Mouse (Mus musculus) heart, adult 8-10 months (tissue): Measurements from ENCODE around the gene Il12a. TPM values are rescaled to one million over a fixed set of nuclear protein-coding genes. Genes with fewer than 3 reads are reported as not detected.

Source experiments
- DNase-seq: peaks from one replicate; pipeline ENCODE4 v3.0.0; 2022; ENCODE audit warnings: low spot score
- total RNA-seq, 4 experiments: library from RNA; stranded (reverse); gene quantifications; 2 replicates each; pipeline ENCODE4 v1.2.4; 2022

Il12a gene
- total RNA-seq, 4 experiments from 2014 or later = 0.22 to 0.78 (median 0.22) TPM; not detected in 1

DNA sequence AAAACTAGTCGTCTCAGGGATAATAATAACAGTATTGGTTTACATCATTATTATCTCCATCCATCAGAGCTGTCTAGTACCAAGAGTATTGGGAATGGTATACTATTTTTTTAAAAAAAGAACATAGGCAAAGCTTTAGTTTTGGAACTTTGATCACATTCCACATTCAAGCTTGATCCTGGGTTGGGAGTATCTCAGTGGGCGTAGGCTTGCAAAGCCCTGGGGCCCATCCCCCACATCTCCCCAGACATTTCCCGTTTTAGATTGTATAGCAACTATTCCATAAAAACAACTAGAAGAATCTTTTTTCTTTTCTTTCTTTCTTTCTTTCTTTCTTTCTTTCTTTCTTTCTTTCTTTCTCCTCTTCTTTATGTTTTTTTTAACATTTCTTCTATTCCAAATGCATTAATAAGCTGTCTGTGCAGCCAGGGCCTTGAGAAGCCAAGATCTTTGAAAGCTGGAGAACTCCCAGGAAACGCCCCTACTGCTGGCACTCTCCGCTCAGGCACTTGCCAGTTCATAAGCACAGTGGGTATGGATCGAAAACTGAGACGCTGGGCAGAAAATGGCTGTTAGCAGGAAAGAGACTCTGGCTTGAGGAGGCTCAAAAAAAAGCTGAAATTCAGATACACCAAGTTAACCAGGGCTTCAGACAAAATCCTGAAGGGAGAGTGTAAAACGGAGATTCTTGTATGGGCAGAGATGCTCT is 3.4 kb upstream of the Il12a start:
- no peak for DNase-seq

- DNase-seq = no peak
Measured at GRCm38 (mm10) chr3:68689346-68689745, 1.1 kb upstream of the Il12a start.

DNA sequence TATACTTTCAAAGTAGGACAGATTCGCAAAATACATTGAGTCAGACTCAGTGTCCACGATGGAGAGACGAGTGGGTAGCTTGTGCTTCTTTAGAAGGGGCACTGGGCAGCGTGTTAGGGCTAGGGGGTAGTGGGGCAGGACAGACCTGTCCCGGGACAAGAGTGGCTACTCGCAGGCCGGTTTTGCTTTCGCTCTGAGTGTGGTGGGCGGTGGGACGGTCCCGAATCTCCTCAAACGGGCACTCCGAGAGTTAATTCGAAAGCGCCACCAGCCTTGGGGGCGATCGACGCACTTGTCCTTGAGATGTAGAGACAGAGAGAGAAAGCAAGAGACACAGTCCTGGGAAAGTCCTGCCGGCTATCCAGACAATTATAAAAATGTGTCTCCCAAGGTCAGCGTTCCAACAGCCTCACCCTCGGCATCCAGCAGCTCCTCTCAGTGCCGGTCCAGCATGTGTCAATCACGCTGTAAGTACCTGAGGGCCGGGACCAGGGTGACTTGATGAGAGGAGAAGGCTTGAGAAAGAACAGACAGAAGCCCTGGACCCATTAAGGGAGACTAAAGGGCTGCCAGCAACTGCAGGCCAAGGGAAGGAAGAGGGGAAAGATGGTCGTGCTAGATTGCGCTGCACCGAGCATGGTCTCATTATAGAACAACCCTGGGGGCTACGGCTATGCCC is 795 bp downstream of the Il12a start:
- no peak for DNase-seq

DNA sequence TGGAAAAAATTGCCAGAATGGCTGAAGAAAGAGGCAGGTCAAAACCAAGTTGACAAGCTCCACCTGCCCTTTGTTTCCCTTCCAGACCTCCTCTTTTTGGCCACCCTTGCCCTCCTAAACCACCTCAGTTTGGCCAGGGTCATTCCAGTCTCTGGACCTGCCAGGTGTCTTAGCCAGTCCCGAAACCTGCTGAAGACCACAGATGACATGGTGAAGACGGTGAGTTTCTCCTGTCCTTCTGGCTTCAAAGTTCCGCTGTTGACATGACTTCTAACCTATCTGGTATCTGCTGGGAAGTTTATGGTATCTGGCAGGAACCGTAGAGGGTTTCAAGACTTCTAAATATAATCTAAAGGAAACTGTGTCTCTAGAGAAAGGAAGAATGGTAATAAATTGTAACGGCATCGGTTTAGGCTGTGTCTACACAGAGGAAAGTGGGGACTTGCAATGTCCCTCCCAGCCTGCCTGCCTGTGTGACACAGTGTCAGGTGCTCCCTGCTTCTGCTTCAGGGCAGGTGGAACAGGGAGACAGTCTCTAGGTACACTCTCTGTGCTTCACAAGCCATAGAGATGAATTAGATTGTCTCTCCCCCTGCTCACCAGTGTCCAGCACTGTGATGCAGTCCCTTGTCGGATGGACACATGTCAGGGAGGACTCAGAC is 1.6 kb downstream of the Il12a start:
- DNase-seq = no peak

GRCm38 (mm10) chr3:68692600-68693225 is 2.3 kb downstream of the Il12a start:
- DNase-seq = peak; percentile 30

DNA sequence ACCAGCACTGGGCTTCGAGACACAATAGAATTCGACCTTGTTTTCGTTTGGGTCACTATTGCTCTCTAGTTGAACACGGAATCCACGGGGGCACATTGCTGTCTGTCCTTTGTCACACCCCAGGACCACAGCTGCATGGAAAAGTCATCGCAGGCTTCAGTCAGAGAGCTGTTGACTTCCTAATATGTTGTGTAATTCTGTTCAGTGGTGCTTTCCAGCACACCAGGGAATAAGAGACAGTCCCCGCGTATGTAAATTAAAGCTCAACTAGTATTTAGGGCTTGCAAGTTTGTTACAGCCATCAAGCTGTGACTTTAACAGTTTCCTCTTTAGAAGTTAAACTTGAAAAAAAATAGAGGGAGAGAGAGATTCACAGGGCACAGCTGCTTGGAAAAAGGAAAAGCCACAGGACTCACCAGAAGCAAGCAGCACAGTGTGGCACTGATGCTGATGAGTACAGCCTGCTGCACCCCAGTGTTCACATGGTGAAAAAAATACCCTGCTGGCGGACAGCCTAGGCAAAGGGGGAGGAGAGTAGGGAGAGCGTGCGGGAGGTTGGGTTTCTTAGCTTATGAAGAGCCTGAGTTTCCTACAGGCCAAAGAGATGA is 3.1 kb downstream of the Il12a start:
- peak; percentile 73 for DNase-seq

DNA sequence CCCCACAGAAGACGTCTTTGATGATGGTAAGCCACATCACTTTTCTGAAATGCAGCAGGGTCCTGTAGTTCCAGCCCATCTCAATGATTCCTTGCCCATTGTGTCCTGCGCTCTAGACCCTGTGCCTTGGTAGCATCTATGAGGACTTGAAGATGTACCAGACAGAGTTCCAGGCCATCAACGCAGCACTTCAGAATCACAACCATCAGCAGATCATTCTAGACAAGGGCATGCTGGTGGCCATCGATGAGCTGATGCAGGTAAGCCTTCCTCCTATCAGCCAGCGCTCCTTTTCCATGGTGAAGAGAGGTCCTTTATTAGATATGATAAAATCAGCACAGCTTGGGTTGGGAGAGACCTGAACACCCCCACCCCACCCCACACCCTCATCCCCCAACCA is 4.9 kb downstream of the Il12a start:
- no peak for DNase-seq

DNA sequence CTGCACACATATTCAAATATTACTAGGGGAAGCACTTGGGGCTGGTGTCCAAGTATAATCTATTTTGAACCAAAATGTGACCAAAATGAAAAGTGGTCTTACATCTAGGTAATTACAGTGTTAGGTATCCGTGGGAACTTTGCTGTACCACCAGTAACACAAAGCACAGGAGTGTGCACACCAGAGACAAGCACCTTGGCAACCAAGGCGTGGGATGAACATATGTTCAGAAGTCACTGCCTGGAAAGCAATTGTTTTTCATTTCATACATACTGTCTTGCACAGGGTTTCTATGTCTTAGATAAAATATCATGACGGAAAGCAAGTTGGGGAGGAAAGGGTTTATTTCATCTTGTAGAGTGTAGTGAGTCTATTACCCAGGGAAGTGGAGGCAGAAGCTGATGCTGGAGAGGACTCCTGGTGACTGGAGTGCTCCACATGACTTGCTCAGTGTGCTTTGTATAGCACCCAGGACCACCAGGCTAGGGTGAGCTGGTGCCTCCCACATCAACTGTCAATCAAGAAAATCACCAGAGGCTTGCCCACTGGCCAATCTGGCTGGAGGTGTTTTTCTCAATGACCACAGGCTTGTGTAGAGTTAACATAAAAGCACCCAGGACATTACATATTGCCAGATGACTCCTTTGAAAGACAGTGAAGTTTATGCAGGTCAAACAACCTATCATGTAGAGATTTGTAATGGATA is 6.2 kb downstream of the Il12a start:
- no peak for DNase-seq

DNA sequence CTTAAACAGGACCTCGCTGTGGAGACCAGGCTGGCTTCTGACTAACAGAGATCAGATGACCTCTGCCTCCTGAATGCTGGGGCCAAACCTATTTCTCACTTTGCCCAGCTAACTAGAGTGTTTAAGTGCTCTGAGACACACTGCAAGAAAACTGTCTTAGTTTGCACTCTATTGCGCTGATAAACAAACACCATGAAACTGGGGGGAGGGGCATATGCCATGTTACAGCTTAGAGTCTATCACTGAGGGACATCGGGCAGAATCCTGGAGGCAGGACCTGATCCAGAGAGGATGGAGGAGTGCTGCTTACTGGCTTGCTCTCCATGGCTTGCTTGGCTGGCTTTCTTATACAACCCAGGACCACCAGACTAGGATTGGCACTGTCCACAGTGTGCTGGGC is 8.2 kb downstream of the Il12a start:
- no peak for DNase-seq

GRCm38 (mm10) chr3:68700091-68700490 is 9.6 kb downstream of the Il12a start:
- DNase-seq = no peak

GRCm38 (mm10) chr3:68706307-68706706 is 15.9 kb downstream of the Il12a start:
- no peak for DNase-seq

GRCm38 (mm10) chr3:68708230-68708629 is 17.8 kb downstream of the Il12a start:
- DNase-seq = peak; percentile 43

GRCm38 (mm10) chr3:68709198-68709797 is 18.9 kb downstream of the Il12a start:
- DNase-seq = peak; percentile 64

- no peak for DNase-seq
Measured at GRCm38 (mm10) chr3:68710436-68710835, 20.0 kb downstream of the Il12a start.

GRCm38 (mm10) chr3:68711510-68711909 is 21.1 kb downstream of the Il12a start:
- no peak for DNase-seq

DNA sequence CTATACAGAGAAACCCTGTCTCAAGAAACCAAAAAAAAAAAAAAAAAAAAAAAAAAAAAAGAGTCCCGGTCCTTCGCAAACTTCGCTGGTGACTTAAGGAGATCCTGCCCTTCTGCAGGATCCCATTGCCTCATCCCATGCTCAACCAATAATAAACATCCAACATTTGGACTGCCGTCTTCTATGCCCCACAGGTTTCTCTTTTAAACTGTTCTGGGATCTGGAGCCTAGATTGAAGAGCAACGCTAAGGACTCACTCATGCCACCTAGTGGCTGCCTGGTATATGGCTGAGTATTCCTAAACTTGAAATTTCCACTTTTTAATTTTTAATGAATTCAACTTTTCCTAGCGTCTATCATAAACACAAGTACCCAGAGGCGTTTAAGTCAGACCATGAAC is 23.1 kb downstream of the Il12a start:
- peak; percentile 49 for DNase-seq

- peak; percentile 49 for DNase-seq
Measured at GRCm38 (mm10) chr3:68717346-68717745, 26.9 kb downstream of the Il12a start.

- DNase-seq = no peak
Measured at GRCm38 (mm10) chr3:68719229-68719819, 28.9 kb downstream of the Il12a start.

DNA sequence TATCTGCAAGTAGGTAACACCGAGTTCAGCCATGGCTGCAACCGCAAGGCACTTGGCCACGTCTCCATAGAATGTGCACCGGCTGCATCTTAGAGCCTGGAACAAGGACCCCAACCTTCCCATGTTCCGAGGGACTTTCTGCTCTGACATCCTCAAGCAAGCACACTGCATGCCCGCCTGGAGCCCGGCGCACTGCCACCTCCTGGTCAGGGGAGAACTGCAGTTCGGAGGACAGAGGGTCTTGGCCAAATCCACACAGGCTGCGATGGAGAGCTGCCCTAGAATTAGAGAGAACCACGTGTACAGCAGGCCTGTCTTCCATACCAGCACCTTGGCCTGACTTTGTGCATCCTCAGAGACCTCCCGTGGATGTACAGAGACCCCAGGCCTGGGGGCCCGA is 29.8 kb downstream of the Il12a start:
- no peak for DNase-seq

GRCm38 (mm10) chr3:68741955-68742354 is 51.5 kb downstream of the Il12a start:
- DNase-seq = no peak
